Mouse (Mus musculus) hindlimb bud, embryonic 11.5 days (tissue): Measurements from ENCODE around the gene Krt7.

ENCODE experiments used
- DNase-seq: peaks from one replicate; pipeline ENCODE4 v3.0.0-alpha.2; 2012; ENCODE audit warnings: low read depth, low spot score; ENCODE audit errors: extremely low spot score

Krt7 gene

DNA sequence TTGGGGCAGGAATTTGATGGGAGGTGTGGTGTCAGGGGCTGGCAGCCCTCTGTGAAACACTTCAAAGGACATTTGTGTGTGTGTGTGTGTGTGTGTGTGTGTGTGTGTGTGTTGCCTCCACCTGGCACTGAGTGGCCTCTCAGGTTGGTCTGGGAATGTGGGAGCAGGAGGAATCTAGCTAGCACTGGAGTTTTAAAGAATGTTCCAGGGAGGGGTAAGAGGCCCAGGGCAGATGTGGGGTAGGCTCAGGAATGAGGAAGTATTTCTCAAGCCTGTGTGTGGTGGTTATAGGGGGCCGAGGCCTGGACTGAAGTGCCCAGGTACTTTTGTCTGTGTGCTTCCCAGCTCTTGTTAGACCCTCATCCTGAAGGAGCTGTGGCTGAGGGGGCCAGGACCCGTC, at the start of gene Krt7:
Gene Krt7, plus strand, starts transcription at position 269 of the 400 bp plus-strand sequence.
- DNase-seq: no peak

DNA sequence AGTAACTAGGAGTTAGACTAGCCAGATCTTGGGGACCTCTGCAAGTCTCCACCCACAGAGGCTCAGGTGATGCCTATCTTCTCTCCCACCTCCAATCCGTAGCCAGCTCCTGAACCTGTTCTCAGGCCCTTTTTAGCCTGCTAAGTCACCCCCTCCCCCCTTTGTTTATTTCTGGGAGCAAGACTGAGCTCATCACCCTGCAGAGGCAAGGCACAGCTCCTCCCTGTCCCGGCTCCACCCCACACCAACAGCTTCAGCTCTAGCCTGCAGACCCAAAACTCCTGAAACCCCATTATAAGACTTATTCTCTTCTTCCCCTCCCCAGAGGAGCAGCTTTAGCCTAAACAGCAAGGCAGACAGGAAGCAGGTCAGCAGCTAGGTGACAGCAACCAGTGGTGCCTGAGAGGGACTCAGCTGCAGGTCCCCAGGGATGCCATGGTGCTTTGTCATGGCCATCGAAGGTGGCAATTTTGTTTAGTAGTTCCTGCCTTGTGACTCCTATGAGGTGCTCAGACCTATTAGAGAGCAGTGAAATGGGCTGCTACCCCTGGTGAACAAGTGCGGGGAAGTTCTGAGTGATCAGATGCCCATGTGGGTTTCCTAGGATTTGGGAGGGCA, 48.3 kb upstream of the Krt7 start:
- DNase-seq: no peak

- DNase-seq: no peak
Measured at GRCm38 (mm10) chr15:101363933-101364332, 46.9 kb upstream of the Krt7 start.

DNA sequence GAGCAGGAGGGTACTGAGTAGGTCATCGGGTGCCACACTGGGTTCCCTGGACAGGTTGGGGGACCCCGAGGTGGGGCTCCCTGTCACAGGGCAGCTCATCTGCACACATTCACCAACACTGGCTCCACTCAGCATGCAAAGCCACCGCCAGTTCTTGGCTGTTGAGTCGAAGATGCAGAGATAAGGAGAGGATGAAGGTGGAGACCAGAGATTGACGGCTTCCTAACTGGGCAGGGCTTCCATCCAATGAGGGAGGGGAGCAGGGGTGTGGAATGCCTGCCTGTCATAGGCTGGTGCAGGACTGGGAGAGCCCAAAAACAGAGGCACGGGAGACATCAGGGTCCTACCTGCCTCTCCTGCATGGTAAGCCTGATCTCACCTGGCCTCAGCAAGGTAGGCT, 46.4 kb upstream of the Krt7 start:
- DNase-seq: no peak

DNA sequence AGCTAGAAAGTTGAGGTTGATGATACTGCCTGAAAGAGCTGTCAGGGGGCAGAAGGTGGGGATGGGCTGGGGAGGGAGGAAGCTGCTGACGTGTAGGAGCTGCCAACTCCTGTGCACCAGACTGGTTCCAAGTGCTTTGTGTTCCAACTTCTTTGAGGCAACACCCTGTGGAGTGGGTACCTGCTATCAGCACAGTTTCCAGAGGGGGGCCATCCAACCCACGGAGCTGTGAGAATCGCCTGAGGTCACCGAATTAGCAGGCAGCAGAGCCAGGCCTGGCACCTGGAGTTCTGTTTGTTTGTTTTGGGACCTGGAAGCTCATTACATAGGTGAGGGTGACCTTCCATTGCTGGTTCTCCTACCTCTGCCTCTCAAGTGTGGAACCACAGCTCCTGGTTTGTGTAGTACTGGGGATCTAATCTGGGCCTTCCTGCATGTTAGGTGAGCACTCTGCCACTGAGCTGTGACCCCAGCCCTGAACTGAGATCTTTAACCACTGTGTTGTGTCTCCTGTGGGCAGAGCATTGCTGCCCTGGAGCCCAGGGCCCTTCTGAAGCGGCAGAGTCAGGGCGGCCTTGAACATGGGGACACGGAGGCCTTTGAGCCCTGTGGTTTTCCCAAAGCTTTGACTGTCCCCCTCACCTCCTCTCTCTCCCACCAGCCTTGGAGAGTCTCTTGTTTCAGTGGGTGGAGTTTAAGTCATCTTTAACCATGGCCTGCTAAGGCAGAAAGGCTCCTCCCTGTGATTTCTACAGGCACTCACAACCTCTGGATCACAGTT, 45.8 kb upstream of the Krt7 start:
- no peak for DNase-seq

GRCm38 (mm10) chr15:101365721-101366120, 45.1 kb upstream of the Krt7 start:
- DNase-seq: no peak

DNA sequence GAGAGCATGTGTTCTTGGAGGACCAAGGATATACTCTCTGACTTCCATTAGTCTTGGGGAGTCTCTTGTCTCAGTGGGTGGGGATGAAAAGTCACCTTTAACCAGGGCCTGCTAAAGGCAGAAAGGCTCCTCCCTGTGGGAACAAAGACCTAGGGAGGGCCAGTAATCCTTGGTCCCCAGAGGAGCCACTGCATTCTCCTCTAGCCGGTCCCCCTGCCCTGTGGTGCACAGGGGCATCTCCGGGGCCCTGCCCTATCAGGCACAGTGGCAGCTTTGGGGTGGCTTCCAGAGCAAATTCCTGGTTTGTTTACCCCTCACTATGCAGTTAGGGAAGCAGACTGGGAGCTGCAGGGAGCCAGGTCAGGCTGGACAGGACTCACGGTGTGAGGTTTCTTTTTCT, 44.4 kb upstream of the Krt7 start:
- no peak for DNase-seq

DNA sequence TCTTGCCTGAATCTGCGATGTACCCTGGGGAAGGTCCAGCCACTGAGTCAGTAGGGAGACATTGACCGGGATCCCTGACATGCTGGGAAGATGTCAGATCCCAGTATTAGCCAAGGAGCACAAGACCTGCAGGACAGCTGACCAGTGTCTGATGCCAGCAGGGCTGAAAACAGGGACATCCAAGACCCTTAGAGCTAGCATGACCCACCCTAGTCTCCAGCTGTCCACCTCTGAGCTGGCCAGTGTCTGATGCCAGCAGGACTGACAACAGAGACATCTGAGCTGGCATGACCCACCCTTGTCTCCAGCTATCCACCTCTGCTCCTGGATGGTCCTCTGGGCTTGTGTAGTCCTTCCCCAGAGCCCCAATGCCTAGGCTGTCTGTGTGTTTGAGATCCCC, 43.9 kb upstream of the Krt7 start:
- DNase-seq: no peak

GRCm38 (mm10) chr15:101367497-101367896, 43.3 kb upstream of the Krt7 start:
- no peak for DNase-seq

GRCm38 (mm10) chr15:101368015-101368414, 42.8 kb upstream of the Krt7 start:
- DNase-seq: no peak

- DNase-seq: no peak
Measured at GRCm38 (mm10) chr15:101368502-101369381, 42.1 kb upstream of the Krt7 start.

GRCm38 (mm10) chr15:101369382-101370100, 41.3 kb upstream of the Krt7 start:
- DNase-seq: no peak

- DNase-seq: no peak
Measured at GRCm38 (mm10) chr15:101370101-101370911, 40.5 kb upstream of the Krt7 start, which contains the start of gene Krt80. Krt80 (minus strand) TSS chr15:101370162.

GRCm38 (mm10) chr15:101371141-101371985, 39.5 kb upstream of the Krt7 start:
- no peak for DNase-seq

DNA sequence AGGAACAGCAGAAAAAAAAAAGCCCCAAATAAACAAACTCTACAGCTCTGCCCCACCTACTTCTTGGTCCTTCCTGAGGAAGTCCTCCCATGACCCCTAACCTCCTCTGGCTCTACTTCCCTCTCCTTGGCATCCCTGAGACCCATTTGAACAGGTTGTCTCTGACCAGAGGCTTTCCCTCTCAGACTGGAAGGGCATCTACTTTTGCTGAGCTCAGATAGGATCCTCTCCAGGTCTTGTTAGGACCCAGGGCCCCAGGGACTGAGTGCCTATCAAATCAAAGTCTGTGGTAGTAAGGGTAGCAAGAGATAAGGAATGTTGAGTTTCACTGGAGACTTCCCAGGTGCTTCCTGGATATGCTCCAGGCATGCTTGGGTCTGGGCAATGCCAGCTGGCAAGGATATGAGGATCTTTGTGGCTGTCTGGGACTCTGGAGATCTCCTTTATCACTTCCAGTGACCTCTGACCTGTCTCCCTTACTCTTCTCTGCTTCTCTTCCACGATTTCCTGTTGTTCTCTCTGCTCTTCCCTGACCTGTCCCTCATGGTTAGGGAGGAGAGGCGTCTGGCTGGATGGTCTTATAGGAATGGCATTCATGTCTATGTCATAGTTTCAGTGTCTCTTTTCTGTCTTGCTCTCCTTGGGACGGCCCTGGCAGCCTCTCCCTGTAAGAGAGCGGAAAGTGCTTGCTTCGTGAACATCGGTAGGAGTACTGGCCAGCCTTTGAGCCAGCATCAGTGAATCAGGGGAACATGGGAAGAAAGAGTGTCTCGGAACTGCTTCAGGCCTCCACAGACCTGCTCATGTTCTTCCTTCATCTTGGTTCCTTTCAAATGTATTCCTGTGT, 38.5 kb upstream of the Krt7 start:
- no peak for DNase-seq

- no peak for DNase-seq
Measured at GRCm38 (mm10) chr15:101373286-101373898, 37.5 kb upstream of the Krt7 start.

DNA sequence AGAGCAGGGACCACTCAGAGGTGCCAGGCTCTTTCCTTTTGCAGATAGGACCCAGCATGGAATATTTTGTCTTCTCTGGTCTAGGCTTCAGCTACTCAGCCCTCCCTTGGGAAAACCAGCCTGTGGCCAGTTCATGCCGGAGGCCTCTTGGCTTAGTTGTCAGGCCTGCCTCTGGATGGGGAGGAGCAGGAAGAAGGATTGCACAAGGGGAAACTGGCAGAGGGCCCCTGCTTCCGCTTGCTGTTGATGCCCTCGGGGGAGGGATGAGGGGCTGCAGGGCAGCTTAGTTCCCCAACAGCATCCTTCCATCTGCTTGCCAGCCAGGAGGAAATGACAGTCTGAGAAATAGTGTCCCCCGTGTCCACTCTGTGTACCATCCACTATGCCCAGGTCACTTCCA, 36.0 kb upstream of the Krt7 start:
- DNase-seq: no peak
